Mouse (Mus musculus) testis, adult 2 months (tissue): ENCODE results near the gene S100z.

Experiments
- CTCF ChIP-seq: fragments of 200-500 bp; IDR thresholded peaks from 2 replicates; pipeline ENCODE4 v1.5.1; 2012; ENCODE audit warnings: low read depth, mild to moderate bottlenecking, inconsistent platforms, low read length, moderate library complexity; ENCODE audit not compliant: control insufficient read depth, insufficient read depth, insufficient replicate concordance
- POLR2A ChIP-seq: fragments of 200-500 bp; IDR thresholded peaks from 2 replicates; pipeline ENCODE4 v1.6.1; 2012; ENCODE audit warnings: low read depth, mild to moderate bottlenecking, inconsistent platforms, low read length, moderate library complexity; ENCODE audit not compliant: control insufficient read depth

DNA sequence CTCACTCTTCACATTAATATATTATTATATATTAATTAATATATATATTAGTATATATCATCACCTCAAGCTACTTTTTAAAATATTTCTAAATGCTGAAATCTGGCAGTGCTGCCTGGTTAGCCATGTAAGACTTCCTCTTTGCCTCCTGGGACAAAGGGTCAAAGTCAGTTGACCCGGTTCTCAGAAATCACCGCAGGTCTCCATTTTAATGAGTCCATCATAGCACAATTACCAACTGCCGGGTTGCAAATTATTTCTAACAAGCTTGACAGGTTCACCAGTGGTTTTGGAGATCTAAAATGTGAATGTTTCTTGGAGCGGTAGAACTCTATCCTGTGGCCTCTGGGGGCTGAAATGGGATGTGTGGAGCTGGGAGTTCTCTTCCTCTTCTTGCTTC, 35.6 kb downstream of the S100z start:
- TF ChIP-seq CTCF (no peak), POLR2A (no peak)
